Mouse (Mus musculus) heart, postnatal 0 days (tissue): Measurements from ENCODE around the gene Myo15b. TPM values are rescaled to one million over a fixed set of nuclear protein-coding genes. Genes with fewer than 3 reads are reported as not detected.

Experiments
- ATAC-seq: fragments of 200-750 bp; cut with Nextera tagmentation; 2 replicates; pipeline ENCODE4 v1.8.0; 2017; ENCODE audit warnings: low read depth, moderate number of reproducible peaks, moderate library complexity; ENCODE audit not compliant: insufficient read depth
- DNase-seq: peaks from one replicate; pipeline ENCODE4 v3.0.0-alpha.2; 2016; ENCODE audit warnings: low spot score
- H3K27ac ChIP-seq: fragments of 300-500 bp; sonication (generic); 2 replicates; pipeline ENCODE4 v1.5.1; 2014; ENCODE audit warnings: low read depth, mild to moderate bottlenecking
- H3K27me3 ChIP-seq: fragments of 300-500 bp; sonication (generic); 2 replicates; pipeline ENCODE4 v1.6.1; 2014; ENCODE audit warnings: low read length, mixed read lengths; ENCODE audit not compliant: control insufficient read depth, insufficient read depth
- H3K36me3 ChIP-seq: fragments of 300-500 bp; sonication (generic); replicated peaks from 2 replicates; pipeline ENCODE4 v1.6.1; 2014; ENCODE audit warnings: low read length, mixed read lengths; ENCODE audit not compliant: control insufficient read depth, insufficient read depth
- H3K4me1 ChIP-seq: fragments of 300-500 bp; sonication (generic); 2 replicates; pipeline ENCODE4 v1.6.1; 2014; ENCODE audit warnings: antibody characterized with exemption; ENCODE audit not compliant: control insufficient read depth, insufficient read depth
- H3K4me2 ChIP-seq: fragments of 300-500 bp; sonication (generic); 2 replicates; pipeline ENCODE4 v1.6.1; 2014; ENCODE audit warnings: low read depth, mild to moderate bottlenecking, low read length, moderate library complexity
- H3K4me3 ChIP-seq: fragments of 300-500 bp; sonication (generic); 2 replicates; pipeline ENCODE4 v1.5.1; 2014; ENCODE audit warnings: low read depth, low read length
- H3K9ac ChIP-seq: fragments of 300-500 bp; sonication (generic); replicated peaks from 2 replicates; pipeline ENCODE4 v1.6.1; 2014; ENCODE audit warnings: low read depth, low read length, mixed read lengths
- H3K9me3 ChIP-seq: fragments of 300-500 bp; sonication (generic); replicated peaks from 2 replicates; pipeline ENCODE4 v1.6.1; 2016; ENCODE audit warnings: low read length; ENCODE audit not compliant: control insufficient read depth
- CTCF ChIP-seq: IDR thresholded peaks from 2 replicates; pipeline ENCODE4 v1.5.1; 2016; ENCODE audit warnings: antibody characterized with exemption, control low read depth, low read depth
- EP300 ChIP-seq: IDR thresholded peaks from 2 replicates; pipeline ENCODE4 v1.6.1; 2016; ENCODE audit warnings: antibody characterized with exemption, low read depth
- WGBS: fragments of 180-500 bp; shearing (Covaris S2); extraction: QIAGEN DNeasy Blood & Tissue Kit; methylation state at CpG from one replicate; pipeline ENCODE4 v1.1.7; 2014; 5-methylcytosine and 5-hydroxymethylcytosine counted together
- polyA plus RNA-seq: library from polyadenylated mRNA; unstranded; fragments of >200 nt; fragmentation: Nextera tagmentation; extraction: Ambion mirVana; gene quantifications from 2 replicates; pipeline ENCODE4 v1.2.1, GENCODE M21; 2015
- total RNA-seq: library from RNA; depleted of rRNA; stranded (reverse); fragments of >200 nt; gene quantifications from 2 replicates; pipeline ENCODE4 v1.2.3, GENCODE M21; 2014; ENCODE audit warnings: low replicate concordance

Myo15b gene
- total and polyA plus RNA-seq, 2 experiments from 2014 or later = 0.04 TPM; not detected in 1

DNA sequence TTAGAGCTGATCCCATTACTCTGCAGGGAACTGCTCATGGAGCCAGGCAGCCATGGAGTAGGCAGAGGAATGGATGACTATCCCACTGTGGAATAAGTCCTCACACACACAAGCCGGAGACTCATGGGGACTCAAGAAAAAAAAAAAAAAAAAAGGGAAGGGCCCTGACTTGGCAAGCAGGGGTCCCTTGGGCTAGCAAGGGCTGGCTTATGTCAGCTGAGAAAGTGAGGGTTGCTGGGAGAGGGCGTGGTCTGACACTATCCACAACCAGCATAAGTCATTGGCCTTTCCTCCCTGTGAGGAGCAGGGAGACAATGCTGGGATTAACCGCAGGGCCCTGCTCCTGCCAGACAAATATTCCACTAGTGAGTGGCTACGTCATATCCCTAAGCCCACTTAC, 58.4 kb downstream of the Myo15b start:
- ATAC-seq = no peak
- no peak for DNase-seq
- Histone ChIP-seq H3K9me3 (no peaks in the 10 kb centered on the region), H3K4me3 (no peak overlapping the region), H3K9ac (no peak overlapping the region), H3K27me3 (no peaks in the 10 kb centered on the region), H3K4me1 (peaks cover 6% of the 10 kb centered on the region; the same call in 1 of the 2 replicates), H3K27ac (no peak overlapping the region), H3K36me3 (peaks cover 21% of the 10 kb centered on the region), H3K4me2 (no peak overlapping the region)
- 91% methylated on average over 4 of the region's 4 CpGs for WGBS
- TF ChIP-seq EP300 (no peak), CTCF (no peak)

DNA sequence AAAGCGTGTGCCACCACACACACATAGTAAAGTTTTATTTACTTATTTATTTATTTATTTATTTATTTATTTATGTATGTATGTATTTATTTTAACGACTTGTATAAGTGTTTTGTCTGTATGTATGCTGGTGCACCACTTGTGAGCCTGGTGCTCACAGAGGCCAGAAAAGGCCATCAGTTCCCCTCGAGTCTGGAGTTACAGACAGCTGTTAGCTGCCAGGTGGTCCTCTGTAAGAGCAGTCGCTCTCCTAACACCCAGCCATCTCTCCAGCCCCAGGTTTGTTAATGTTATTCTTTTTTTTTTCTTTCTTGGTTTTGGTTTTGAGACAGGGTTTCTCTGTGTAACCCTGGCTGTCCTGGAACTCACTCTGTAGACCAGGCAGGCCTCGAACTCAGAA, 60.4 kb downstream of the Myo15b start:
- no peak for DNase-seq
- H3K4me3 ChIP-seq = no peak overlapping the region
- ATAC-seq = no peak
- 86% methylated on average over 5 of the region's 5 CpGs for WGBS
- no peak overlapping the region for H3K9ac ChIP-seq
- no peaks in the 10 kb centered on the region for H3K27me3 ChIP-seq
- no peaks in the 10 kb centered on the region for H3K9me3 ChIP-seq
- no peaks in the 10 kb centered on the region for H3K4me1 ChIP-seq
- peaks cover 32% of the 10 kb centered on the region for H3K36me3 ChIP-seq
- TF ChIP-seq CTCF = no peak
- no peak for TF ChIP-seq EP300
- no peak overlapping the region for H3K27ac ChIP-seq
- no peak overlapping the region for H3K4me2 ChIP-seq

GRCm38 (mm10) chr11:115919073-115919472, 60.9 kb downstream of the Myo15b start:
- ATAC-seq (no peak), DNase-seq (no peak)
- no peak overlapping the region for H3K4me2 ChIP-seq
- no peaks in the 10 kb centered on the region for H3K4me1 ChIP-seq
- H3K9ac ChIP-seq = no peak overlapping the region
- peaks cover 33% of the 10 kb centered on the region for H3K36me3 ChIP-seq
- H3K27ac ChIP-seq = no peak overlapping the region
- no peaks in the 10 kb centered on the region for H3K9me3 ChIP-seq
- H3K27me3 ChIP-seq = no peaks in the 10 kb centered on the region
- H3K4me3 ChIP-seq = no peak overlapping the region
- no peak for TF ChIP-seq CTCF
- TF ChIP-seq EP300 = no peak
- 83% methylated on average over 5 of the region's 5 CpGs for WGBS

DNA sequence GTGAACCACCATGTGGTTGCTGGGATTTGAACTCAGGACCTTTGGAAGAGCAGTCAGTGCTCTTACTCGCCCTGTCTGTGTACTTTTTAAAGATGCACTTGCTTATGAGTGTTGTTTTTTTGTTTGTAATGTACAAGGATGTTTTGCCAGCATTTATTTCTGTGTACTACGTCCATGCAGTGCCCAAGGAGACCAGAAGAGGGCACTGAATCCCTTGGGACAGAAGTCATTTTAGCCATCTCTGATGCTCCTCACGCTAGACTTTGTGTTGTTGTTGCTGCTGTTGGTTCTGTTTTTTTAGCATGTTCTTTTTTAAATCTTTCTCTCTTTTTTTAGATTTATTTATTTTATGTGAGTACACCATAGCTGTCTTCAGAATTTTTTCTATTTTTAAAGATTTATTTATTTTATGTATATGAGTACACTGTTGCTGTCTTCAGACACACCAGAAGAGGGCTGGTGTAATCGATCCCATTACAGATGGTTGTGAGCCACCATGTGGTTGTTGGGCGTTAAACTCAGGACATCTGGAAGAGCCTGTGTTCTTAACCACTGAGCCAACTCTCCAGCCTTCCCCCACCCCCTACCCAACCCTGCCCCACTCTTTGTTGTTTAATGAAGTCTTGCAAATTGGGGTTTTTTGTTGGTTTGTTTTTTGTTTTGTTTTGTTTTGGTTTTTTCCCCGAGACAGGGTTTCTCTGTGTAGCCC, 62.1 kb downstream of the Myo15b start:
- H3K4me2 ChIP-seq = no peak overlapping the region

DNA sequence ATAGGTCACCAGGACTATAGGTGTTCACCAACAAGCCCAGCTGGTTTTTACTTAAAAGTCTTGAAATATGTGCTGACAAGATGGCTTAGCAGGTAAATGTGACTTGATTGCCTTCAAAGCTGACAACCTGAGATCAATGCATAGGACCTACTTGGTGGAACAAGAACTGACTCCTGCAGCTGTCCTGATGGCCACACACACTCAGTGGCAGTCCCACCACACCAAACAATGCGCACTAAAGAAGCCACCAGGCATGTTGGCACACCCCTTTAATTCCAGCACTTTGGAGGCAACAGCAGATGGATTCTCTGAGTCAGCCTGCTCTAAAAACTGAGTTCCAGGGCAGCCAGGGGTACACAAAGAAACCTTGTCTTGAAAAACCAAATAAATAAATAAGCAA, 63.8 kb downstream of the Myo15b start:
- 100% methylated on average over 1 of the region's 1 CpGs for WGBS
- Histone ChIP-seq H3K9me3 (no peaks in the 10 kb centered on the region), H3K9ac (no peak overlapping the region), H3K4me3 (no peak overlapping the region), H3K36me3 (peaks cover 28% of the 10 kb centered on the region), H3K27me3 (no peaks in the 10 kb centered on the region), H3K4me1 (no peaks in the 10 kb centered on the region), H3K27ac (no peak overlapping the region), H3K4me2 (no peak overlapping the region)
- DNase-seq (no peak), ATAC-seq (no peak)
- no peak for TF ChIP-seq CTCF
- no peak for TF ChIP-seq EP300

More for the DNA sequence above, 62.1 kb downstream of the Myo15b start:
- H3K9ac ChIP-seq = no peak overlapping the region
- WGBS = 34% methylated on average over 6 of the region's 6 CpGs
- H3K9me3 ChIP-seq = no peaks in the 10 kb centered on the region
- no peak overlapping the region for H3K4me3 ChIP-seq
- ATAC-seq = no peak
- no peak overlapping the region for H3K27ac ChIP-seq
- H3K36me3 ChIP-seq = peaks cover 34% of the 10 kb centered on the region
- no peaks in the 10 kb centered on the region for H3K27me3 ChIP-seq
- peak; percentile 45 for DNase-seq
- no peaks in the 10 kb centered on the region for H3K4me1 ChIP-seq
- TF ChIP-seq CTCF = peak; percentile 69
- TF ChIP-seq EP300 = no peak

- DNase-seq (no peak), ATAC-seq (no peak)
- no peak overlapping the region for H3K4me3 ChIP-seq
- H3K4me2 ChIP-seq = no peak overlapping the region
- 83% methylated on average over 8 of the region's 8 CpGs for WGBS
- H3K9me3 ChIP-seq = no peaks in the 10 kb centered on the region
- peaks cover 10% of the 10 kb centered on the region for H3K4me1 ChIP-seq
- no peaks in the 10 kb centered on the region for H3K27me3 ChIP-seq
- no peak overlapping the region for H3K9ac ChIP-seq
- peaks cover 15% of the 10 kb centered on the region for H3K36me3 ChIP-seq
- TF ChIP-seq CTCF (no peak), EP300 (no peak)
- no peak overlapping the region for H3K27ac ChIP-seq
These were observed 70.8 kb downstream of the Myo15b start for GRCm38 (mm10) chr11:115929031-115929430.
